Mouse (Mus musculus) limb, embryonic 11.5 days (tissue): ENCODE measurements around the gene Susd6. TPM values are rescaled to one million over a fixed set of nuclear protein-coding genes. Genes with fewer than 3 reads are reported as not detected.

Experiments used
- ATAC-seq: fragments of 200-750 bp; cut with Nextera tagmentation; 2 replicates; pipeline ENCODE4 v1.8.0; 2017; ENCODE audit warnings: low read depth; ENCODE audit not compliant: insufficient number of reproducible peaks, low FRiP score, low TSS enrichment
- DNase-seq: peaks from one replicate; pipeline ENCODE4 v3.0.0-alpha.2; 2015; ENCODE audit warnings: low spot score
- H3K27ac ChIP-seq: fragments of 300-500 bp; sonication (generic); replicated peaks from 2 replicates; pipeline ENCODE4 v1.5.1; 2014; ENCODE audit warnings: low read depth, mild to moderate bottlenecking, low read length
- H3K27me3 ChIP-seq: fragments of 300-500 bp; sonication (generic); 2 replicates; pipeline ENCODE4 v1.6.1; 2014; ENCODE audit warnings: mild to moderate bottlenecking, low read length, mixed read lengths; ENCODE audit not compliant: control insufficient read depth, insufficient read depth
- H3K36me3 ChIP-seq: fragments of 300-500 bp; sonication (generic); 2 replicates; pipeline ENCODE4 v1.6.1; 2014; ENCODE audit warnings: mild to moderate bottlenecking, low read length, moderate library complexity, mixed read lengths; ENCODE audit not compliant: control insufficient read depth, insufficient read depth
- H3K4me1 ChIP-seq: fragments of 300-500 bp; sonication (generic); 2 replicates; pipeline ENCODE4 v1.6.1; 2014; ENCODE audit warnings: low read length, mixed read lengths; ENCODE audit not compliant: control insufficient read depth, insufficient read depth
- H3K4me2 ChIP-seq: fragments of 300-500 bp; sonication (generic); 2 replicates; pipeline ENCODE4 v1.6.1; 2014; ENCODE audit warnings: low read depth, mild to moderate bottlenecking, moderate library complexity; ENCODE audit not compliant: severe bottlenecking
- H3K4me3 ChIP-seq: fragments of 300-500 bp; sonication (generic); 2 replicates; pipeline ENCODE4 v1.5.1; 2014; ENCODE audit warnings: low read depth, low read length
- H3K9ac ChIP-seq: fragments of 300-500 bp; sonication (generic); 2 replicates; pipeline ENCODE4 v1.6.1; 2014; ENCODE audit warnings: mild to moderate bottlenecking, low read length
- H3K9me3 ChIP-seq: fragments of 300-500 bp; sonication (generic); 2 replicates; pipeline ENCODE4 v1.6.1; 2016; ENCODE audit warnings: low read length; ENCODE audit not compliant: control insufficient read depth
- WGBS: fragments of 180-500 bp; shearing (Covaris S2); extraction: QIAGEN DNeasy Blood & Tissue Kit; methylation state at CpG from one replicate; pipeline ENCODE4 v1.1.7; 2014; 5-methylcytosine and 5-hydroxymethylcytosine counted together
- polyA plus RNA-seq: library from polyadenylated mRNA; unstranded; fragments of >200 nt; fragmentation: Nextera tagmentation; extraction: Ambion mirVana; gene quantifications from 2 replicates; pipeline ENCODE4 v1.2.1, GENCODE M21; 2014

Gene Susd6
- polyA plus RNA-seq, 1 experiment from 2014 or later, result 14.3 TPM

- ATAC-seq (no peak), DNase-seq (no peak)
- WGBS, result 94% methylated on average over 4 of the region's 4 CpGs
- H3K4me3 ChIP-seq, result no peak overlapping the region
- H3K27me3 ChIP-seq, result no peaks in the 10 kb centered on the region
- H3K4me2 ChIP-seq, result no peak overlapping the region
- H3K4me1 ChIP-seq, result no peaks in the 10 kb centered on the region
- no peaks in the 10 kb centered on the region for H3K36me3 ChIP-seq
- H3K9me3 ChIP-seq, result no peaks in the 10 kb centered on the region
- no peak overlapping the region for H3K9ac ChIP-seq
- H3K27ac ChIP-seq, result no peak overlapping the region
Observed at GRCm38 (mm10) chr12:80854671-80855070, 64.4 kb downstream of the Susd6 start.

- ATAC-seq, result no peak
- no peaks in the 10 kb centered on the region for H3K9me3 ChIP-seq
- H3K27me3 ChIP-seq, result no peaks in the 10 kb centered on the region
- 95% methylated on average over 2 of the region's 2 CpGs for WGBS
- no peaks in the 10 kb centered on the region for H3K4me1 ChIP-seq
- H3K27ac ChIP-seq, result no peak overlapping the region
- DNase-seq, result no peak
- H3K36me3 ChIP-seq, result no peaks in the 10 kb centered on the region
- H3K4me3 ChIP-seq, result no peak overlapping the region
- no peak overlapping the region for H3K9ac ChIP-seq
- H3K4me2 ChIP-seq, result no peak overlapping the region
Observed at GRCm38 (mm10) chr12:80855100-80855499, 64.8 kb downstream of the Susd6 start.

- Histone ChIP-seq H3K4me1 (no peaks in the 10 kb centered on the region), H3K9ac (no peak overlapping the region), H3K27ac (no peak overlapping the region), H3K36me3 (no peaks in the 10 kb centered on the region), H3K4me3 (no peak overlapping the region), H3K9me3 (no peaks in the 10 kb centered on the region), H3K27me3 (no peaks in the 10 kb centered on the region), H3K4me2 (no peak overlapping the region)
- ATAC-seq (no peak), DNase-seq (no peak)
- 65% methylated on average over 1 of the region's 1 CpGs for WGBS
Observed at GRCm38 (mm10) chr12:80855581-80855980, 65.3 kb downstream of the Susd6 start.

GRCm38 (mm10) chr12:80857636-80858293 is 67.5 kb downstream of the Susd6 start:
- Histone ChIP-seq H3K4me2 (no peak overlapping the region), H3K9ac (no peak overlapping the region), H3K9me3 (no peaks in the 10 kb centered on the region), H3K4me1 (peaks cover 4% of the 10 kb centered on the region; the same call in 1 of the 2 replicates), H3K4me3 (no peak overlapping the region), H3K27ac (no peak overlapping the region), H3K36me3 (no peaks in the 10 kb centered on the region), H3K27me3 (no peaks in the 10 kb centered on the region)
- 84% methylated on average over 3 of the region's 3 CpGs for WGBS
- ATAC-seq, result no peak
- no peak for DNase-seq

GRCm38 (mm10) chr12:80858307-80858706 is 68.0 kb downstream of the Susd6 start:
- Histone ChIP-seq H3K27me3 (no peaks in the 10 kb centered on the region), H3K9me3 (no peaks in the 10 kb centered on the region), H3K4me2 (no peak overlapping the region), H3K9ac (no peak overlapping the region), H3K36me3 (no peaks in the 10 kb centered on the region), H3K4me3 (no peak overlapping the region), H3K4me1 (peaks cover 4% of the 10 kb centered on the region; the same call in 1 of the 2 replicates), H3K27ac (no peak overlapping the region)
- no peak for DNase-seq
- no peak for ATAC-seq
- 85% methylated on average over 2 of the region's 2 CpGs for WGBS

- no peak for ATAC-seq
- 14% methylated on average over 1 of the region's 1 CpGs for WGBS
- H3K9ac ChIP-seq, result no peak overlapping the region
Observed at GRCm38 (mm10) chr12:80861916-80862315, 71.6 kb downstream of the Susd6 start.

GRCm38 (mm10) chr12:80863370-80863769 is 73.1 kb downstream of the Susd6 start:
- ATAC-seq (no peak), DNase-seq (no peak)
- Histone ChIP-seq H3K4me2 (no peak overlapping the region), H3K4me1 (peaks cover 4% of the 10 kb centered on the region; the same call in 1 of the 2 replicates), H3K27me3 (no peaks in the 10 kb centered on the region), H3K9me3 (no peaks in the 10 kb centered on the region), H3K36me3 (no peaks in the 10 kb centered on the region), H3K9ac (no peak overlapping the region), H3K27ac (no peak overlapping the region), H3K4me3 (no peak overlapping the region)
- WGBS, result 100% methylated on average over 2 of the region's 2 CpGs

More at GRCm38 (mm10) chr12:80861916-80862315, 71.6 kb downstream of the Susd6 start:
- Histone ChIP-seq H3K27ac (no peak overlapping the region), H3K9me3 (no peaks in the 10 kb centered on the region), H3K4me1 (peaks cover 4% of the 10 kb centered on the region; the same call in 1 of the 2 replicates), H3K4me2 (no peak overlapping the region), H3K4me3 (no peak overlapping the region), H3K27me3 (no peaks in the 10 kb centered on the region), H3K36me3 (no peaks in the 10 kb centered on the region)
- no peak for DNase-seq

- Histone ChIP-seq H3K27me3 (no peaks in the 10 kb centered on the region), H3K9me3 (no peaks in the 10 kb centered on the region), H3K4me2 (no peak overlapping the region), H3K4me1 (peaks cover 4% of the 10 kb centered on the region; the same call in 1 of the 2 replicates), H3K27ac (no peak overlapping the region), H3K36me3 (peaks cover 2% of the 10 kb centered on the region; the same call in 1 of the 2 replicates), H3K9ac (no peak overlapping the region), H3K4me3 (no peak overlapping the region)
- DNase-seq (no peak), ATAC-seq (no peak)
- 91% methylated on average over 4 of the region's 4 CpGs for WGBS
Observed at GRCm38 (mm10) chr12:80865175-80865574, 74.9 kb downstream of the Susd6 start.

- ATAC-seq (no peak), DNase-seq (no peak)
- 93% methylated on average over 2 of the region's 2 CpGs for WGBS
- Histone ChIP-seq H3K4me2 (no peak overlapping the region), H3K4me1 (peaks cover 4% of the 10 kb centered on the region; the same call in 1 of the 2 replicates), H3K27me3 (no peaks in the 10 kb centered on the region), H3K4me3 (no peak overlapping the region), H3K36me3 (peaks cover 2% of the 10 kb centered on the region; the same call in 1 of the 2 replicates), H3K9ac (no peak overlapping the region), H3K9me3 (no peaks in the 10 kb centered on the region), H3K27ac (no peak overlapping the region)
Observed at GRCm38 (mm10) chr12:80866023-80866422, 75.7 kb downstream of the Susd6 start.
